Mouse (Mus musculus) CD4-positive, CD25-positive, alpha-beta regulatory T cell, adult 4 months (primary cell): ENCODE results near the gene Themis. TPM values are rescaled to one million over a fixed set of nuclear protein-coding genes. Genes with fewer than 3 reads are reported as not detected.

Experiments
- ATAC-seq: one replicate; pipeline ENCODE4 v1.8.0; 2017
- polyA plus RNA-seq, 2 experiments: library from polyadenylated mRNA; unstranded; fragments of 100-300 nt; shearing (Covaris generic); gene quantifications; one replicate each; pipeline ENCODE4 v1.2.1; 2017

Gene Themis
- polyA plus RNA-seq, 2 experiments from 2014 or later, result 44.6 to 47.1 TPM

GRCm38 (mm10) chr10:28805160-28805559, 137.0 kb downstream of the Themis start:
- ATAC-seq, result peak; percentile 65

GRCm38 (mm10) chr10:28811928-28812570, 143.9 kb downstream of the Themis start:
- ATAC-seq, result no peak

- ATAC-seq, result no peak
Observed at GRCm38 (mm10) chr10:28812571-28812936, 144.4 kb downstream of the Themis start.

GRCm38 (mm10) chr10:28816160-28816559, 148.0 kb downstream of the Themis start:
- peak; percentile 51 for ATAC-seq

GRCm38 (mm10) chr10:28822320-28822719, 154.2 kb downstream of the Themis start:
- no peak for ATAC-seq

GRCm38 (mm10) chr10:28842605-28843004, 174.4 kb downstream of the Themis start:
- no peak for ATAC-seq

- peak; percentile 85 for ATAC-seq
Observed at GRCm38 (mm10) chr10:28843755-28844717, 175.9 kb downstream of the Themis start.

GRCm38 (mm10) chr10:28856154-28856553, 188.0 kb downstream of the Themis start:
- ATAC-seq, result no peak

- no peak for ATAC-seq
Observed at GRCm38 (mm10) chr10:28870580-28871354, 202.6 kb downstream of the Themis start.

GRCm38 (mm10) chr10:28874605-28875004, 206.4 kb downstream of the Themis start:
- ATAC-seq, result no peak

- ATAC-seq, result no peak
Observed at GRCm38 (mm10) chr10:28887643-28888042, 219.5 kb downstream of the Themis start.

- no peak for ATAC-seq
Observed at GRCm38 (mm10) chr10:28890886-28891285, 222.7 kb downstream of the Themis start.

- no peak for ATAC-seq
Observed at GRCm38 (mm10) chr10:28898351-28898750, 230.2 kb downstream of the Themis start.
